Mouse (Mus musculus): ENCODE results near the gene Eif1. TPM values are rescaled to one million over a fixed set of nuclear protein-coding genes. Genes with fewer than 3 reads are reported as not detected.

The Eif1 gene
- 1,000 to 10,000 TPM in 1 of 2 experiments, 100 to 1,000 TPM in 1; 947 to 1,138 TPM for total RNA-seq (2021)
- long read RNA-seq, experiment 1, transcript Eif1-201 (4 exons, 1,322 nt): major isoform, 1,329 of 1,404 reads
- long read RNA-seq, experiment 1, transcript Eif1-203 (3 exons, 447 nt): minor isoform, 9 of 1,404 reads
- long read RNA-seq, experiment 1, transcript Eif1-202 (2 exons, 383 nt): minor isoform, 12 of 1,404 reads
- long read RNA-seq, experiment 1, partial matches to known transcripts: 53 of 1,404 reads
- long read RNA-seq, experiment 1, other reads (novel, unspliced or antisense): 1 of 1,404 reads
- long read RNA-seq, experiment 2, transcript Eif1-202 (2 exons, 383 nt): minor isoform, 11 of 2,149 reads
- long read RNA-seq, experiment 2, transcript Eif1-203 (3 exons, 447 nt): minor isoform, 10 of 2,149 reads
- long read RNA-seq, experiment 2, transcript Eif1-201 (4 exons, 1,322 nt): major isoform, 2,053 of 2,149 reads
- long read RNA-seq, experiment 2, partial matches to known transcripts: 0 of 2,149 reads
- long read RNA-seq, experiment 2, other reads (novel, unspliced or antisense): 75 of 2,149 reads

DNA sequence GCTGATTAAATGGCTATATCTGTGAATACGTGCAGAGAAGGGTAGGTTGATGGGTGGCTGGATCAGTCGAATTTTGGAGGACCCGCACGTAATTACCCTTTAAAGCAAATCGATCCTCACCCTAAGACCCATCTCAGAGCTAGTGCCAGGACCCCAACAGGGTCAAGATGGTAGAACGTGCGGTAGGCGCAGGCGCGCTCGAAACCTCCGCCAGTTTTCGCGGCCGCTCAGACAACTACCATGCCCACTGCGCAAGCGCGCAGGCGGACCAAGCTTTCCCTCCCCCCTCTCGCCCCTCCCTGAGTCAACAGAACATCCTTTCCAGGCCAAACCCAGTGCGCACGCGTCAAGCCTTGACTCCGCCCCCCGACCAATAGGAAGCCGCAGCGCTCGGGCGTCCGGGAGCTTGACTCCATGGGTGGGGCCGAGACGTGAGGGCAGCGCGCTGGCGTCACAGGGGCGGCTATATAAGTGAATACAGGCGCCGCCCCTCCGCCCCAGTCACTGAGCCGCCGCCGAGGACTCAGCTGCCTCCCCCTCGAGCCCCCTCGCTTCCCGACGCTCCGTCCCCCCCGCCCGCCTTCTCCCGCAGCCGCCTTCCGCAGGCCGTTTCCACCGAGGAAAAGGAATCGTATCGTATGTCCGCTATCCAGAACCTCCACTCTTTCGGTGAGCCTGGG is at the start of gene Eif1:
Eif1 (plus strand) TSS at position 394 of the 680 bp plus-strand sequence.
- intact Hi-C loops (cut with DNase I): no loop called here
- peak; percentile 100 for DNase-seq

DNA sequence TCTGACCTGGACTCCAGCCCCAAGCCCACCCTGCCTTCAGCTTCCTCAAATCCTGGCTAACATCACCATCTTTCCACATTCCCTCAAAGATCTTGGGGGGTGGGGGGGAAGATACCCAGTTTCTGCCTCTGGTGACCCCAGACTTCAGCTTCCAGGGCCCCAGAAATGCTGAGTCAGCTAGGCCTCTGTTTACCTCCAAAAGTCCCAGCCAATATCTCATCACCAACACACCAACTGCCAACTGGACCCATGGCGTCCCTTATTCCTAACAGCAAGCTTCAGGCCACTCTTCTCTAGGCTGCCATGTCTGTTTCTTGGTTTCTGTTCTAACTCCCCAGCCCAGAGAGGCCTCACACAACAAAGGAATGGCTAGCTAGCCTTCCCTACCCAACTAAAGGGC is 47.8 kb upstream of the Eif1 start:
- intact Hi-C loops (cut with DNase I): no loop called here
- no peak for DNase-seq

DNA sequence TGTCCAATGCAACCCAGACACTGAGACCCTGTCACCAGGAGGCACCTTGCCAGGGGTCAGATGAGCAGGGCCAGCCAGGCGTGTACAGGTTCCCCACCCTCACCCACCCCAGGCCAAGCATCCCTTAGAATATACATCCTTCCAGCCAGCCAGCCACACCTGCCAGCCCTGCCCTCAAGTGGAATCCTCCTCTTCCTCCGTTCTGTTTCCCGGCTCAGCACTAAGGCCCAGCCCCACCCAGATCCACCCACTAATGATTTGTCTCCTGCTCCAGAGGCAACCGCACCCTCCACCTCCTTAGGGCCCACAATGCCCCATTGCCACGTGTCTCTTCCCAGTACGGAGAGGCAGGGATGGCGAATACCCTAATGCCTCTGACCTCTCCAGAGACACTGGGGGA is 45.0 kb upstream of the Eif1 start:
- intact Hi-C loops (cut with DNase I): no loop called here
- no peak for DNase-seq

DNA sequence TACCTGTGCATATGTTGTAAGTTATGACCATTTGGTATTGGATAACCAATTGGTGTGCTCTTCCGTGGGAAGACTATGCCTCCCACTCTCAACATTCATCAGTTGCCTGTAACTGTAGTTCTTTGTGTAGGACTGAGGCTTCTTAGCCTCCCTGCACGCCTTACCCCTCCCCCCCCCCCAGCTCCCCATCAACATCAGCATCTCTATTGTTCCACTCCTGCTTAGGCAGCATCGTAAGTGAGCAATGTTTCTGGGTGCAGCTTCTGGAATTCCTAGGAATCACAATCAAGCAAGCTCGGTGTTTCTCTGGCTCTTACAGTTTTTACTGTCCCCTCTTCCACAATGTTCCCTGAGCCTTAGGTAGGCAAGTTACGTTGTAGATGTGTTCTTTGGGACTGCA is 44.2 kb upstream of the Eif1 start:
- DNase-seq: no peak
- intact Hi-C loops (cut with DNase I): no loop called here

DNA sequence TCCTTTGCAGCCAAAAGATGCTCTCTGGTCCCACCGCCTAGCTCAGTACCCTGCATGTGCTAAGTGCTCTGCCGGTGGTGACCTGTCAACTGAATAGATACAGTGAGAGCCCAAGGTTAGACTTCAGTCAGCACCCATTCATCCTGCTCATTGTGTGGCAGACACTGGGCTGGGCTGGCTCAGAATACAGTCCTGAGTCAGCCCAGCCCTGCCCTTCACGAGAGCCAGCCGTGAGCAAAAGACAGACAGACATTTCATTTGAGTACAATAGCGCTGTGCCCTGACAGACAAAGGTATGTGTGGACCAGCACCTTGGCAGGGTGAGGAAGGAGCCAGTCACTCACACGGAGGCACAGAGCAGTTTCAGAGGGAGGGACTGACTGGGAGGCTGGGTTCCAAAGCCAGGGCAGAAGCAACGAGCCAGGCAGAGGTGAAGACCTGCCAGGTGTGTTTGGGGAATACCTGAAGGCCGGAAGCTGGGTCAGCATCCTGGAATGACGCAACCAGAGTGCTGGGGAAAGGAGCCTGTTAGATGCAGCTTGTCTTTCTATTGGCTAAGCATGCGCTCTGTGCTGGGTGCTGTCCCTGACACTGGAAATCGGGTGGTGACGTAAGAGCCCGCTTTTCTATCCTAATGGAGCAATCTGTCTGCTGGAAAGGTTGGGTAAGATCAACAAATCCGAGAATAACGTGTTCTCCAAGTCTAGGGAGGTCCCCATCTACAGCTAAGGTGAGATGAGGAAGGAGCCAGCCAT is 41.8 kb upstream of the Eif1 start:
- DNase-seq: no peak
- intact Hi-C loops (cut with DNase I): no loop called here

DNA sequence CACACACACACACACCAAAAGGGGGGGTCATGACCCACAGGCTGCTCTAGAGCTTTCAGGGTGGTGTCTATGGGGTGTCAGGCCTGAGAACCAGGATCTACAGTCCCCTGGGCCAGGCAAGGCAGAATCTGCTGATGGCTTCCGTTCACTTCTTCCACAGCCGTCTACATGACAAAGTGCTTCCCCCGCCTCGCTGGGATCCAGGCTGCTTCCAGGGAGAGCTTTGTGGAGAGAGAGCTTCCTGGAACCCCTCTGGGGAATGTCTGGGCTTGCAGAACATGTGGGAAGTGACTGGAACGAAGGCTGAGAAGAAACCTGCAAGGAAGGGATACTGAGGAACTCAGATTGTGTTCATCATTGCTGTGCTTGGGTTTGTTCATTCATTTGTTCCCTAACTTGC is 40.9 kb upstream of the Eif1 start:
- intact Hi-C loops (cut with DNase I): no loop called here
- DNase-seq: no peak

DNA sequence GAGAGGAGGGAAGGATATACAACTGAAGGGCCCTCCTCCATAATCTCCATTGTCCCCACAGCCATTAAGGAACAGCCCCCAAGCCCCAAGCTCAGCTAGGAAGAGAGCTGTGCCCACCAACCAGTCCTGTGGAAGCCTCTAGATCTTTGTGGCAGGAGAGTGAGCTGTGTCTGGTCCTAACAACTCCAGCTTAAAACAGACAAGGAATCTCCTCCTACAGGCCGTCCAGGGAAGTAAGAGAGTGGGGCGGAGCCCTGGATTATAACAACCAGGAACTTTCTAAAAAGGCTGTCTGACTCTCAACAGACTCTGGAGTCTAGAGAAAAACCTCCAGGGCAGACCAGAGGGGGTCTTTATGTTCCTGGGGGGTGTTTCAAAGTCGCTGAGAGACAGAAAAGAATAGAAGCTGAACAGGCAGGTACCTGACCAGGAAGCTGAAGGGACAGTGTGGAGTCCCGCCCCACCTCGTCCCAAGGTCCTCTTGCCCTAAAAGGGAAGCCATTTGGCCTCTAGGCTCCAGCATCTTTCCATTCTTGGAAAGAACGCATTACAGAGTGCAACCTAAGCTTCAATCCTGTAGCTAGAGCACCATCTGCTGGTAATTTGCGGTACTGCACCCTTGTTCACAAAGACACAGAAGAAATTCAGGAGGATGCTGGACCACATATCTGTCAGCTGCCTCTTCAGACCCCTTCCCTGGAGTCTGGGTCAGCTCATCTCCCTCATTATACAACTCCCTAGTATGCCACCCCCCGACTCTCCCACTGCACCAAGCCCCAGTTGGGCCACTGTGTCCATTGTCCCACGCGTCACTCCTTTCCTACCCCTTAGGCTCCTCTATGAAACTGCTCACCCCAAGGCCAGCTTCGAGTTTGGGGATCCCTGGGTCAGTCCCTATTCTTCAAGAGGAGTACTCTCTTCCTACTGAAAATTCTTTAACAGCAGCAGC is 37.8 kb upstream of the Eif1 start:
- DNase-seq: peak; percentile 46 to 78
- intact Hi-C loops (cut with DNase I): loop anchor here (5.0 to 10.0 kb wide), 4 partner anchors 100 to 907 kb away; partner anchors contain the start of gene Krt28

DNA sequence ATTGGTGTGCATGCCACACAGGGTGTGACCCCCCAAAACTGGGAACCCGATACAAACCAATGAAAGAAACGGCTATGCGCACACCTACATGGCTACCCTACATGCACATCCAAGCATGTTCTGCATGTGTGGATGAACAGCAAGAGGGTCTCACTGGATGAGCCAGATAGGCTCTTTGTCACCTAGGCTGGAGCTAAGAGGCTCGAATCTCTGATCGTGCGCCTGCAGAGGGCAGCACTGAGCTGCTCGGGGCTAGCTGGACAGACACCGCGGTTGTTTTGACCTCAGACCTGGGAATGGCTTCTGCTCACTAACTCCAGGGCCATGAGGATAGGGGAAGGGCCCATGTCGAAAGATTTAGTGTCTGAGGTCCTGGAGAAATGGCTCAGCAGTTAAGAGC is 37.1 kb upstream of the Eif1 start:
- peak; percentile 74 to 77 for DNase-seq
- intact Hi-C loops (cut with DNase I): loop anchor here (5.0 to 10.0 kb wide), 4 partner anchors 100 to 908 kb away; partner anchors contain the start of gene Krt28

DNA sequence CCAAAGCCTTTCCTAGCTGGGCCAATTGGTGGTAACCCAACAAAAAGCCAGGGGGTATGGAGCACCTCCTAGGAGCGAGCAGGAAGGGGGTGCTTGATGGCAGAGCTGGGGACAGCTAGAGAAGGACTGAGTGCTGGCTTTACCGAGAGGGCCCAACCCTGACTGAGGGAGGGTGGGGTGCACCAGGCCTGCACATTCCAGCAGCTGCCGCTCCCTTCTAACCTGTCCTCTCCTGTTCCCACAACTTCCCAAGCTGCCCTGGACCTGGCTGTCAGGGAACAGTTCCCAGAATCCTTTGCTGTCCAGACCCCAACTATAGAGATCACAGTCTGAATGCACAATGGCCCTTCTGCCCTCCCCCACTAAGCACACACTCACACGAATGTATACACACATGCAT is 34.7 kb upstream of the Eif1 start:
- no peak for DNase-seq
- intact Hi-C loops (cut with DNase I): loop anchor here (5.0 to 10.0 kb wide), 4 partner anchors 103 to 910 kb away; partner anchors contain the start of gene Krt28

DNA sequence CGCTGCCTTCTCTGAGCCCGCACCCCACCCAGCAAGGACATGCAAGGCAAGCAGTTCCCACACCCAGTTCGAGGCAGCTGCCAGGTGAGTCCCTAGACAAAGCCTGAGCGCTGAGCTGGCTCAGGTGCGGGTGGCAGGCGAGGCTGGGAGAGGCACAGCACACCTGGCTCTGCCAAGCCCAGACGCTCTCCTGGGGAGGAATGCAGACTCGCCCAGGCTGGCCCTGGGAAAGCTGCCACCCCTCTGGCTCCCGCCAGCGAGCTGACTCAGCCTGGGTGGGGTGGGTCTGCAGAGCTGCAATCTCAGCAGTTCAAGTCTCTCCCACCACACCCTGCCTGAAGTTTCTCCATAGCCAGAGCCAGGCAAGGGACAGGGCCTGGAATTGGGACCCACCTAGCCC is 32.7 kb upstream of the Eif1 start:
- DNase-seq: peak; percentile 59 to 72
- intact Hi-C loops (cut with DNase I): loop anchor here (10.0 kb wide), 2 partner anchors 822 to 912 kb away; partner anchors contain the start of gene Krt28

DNA sequence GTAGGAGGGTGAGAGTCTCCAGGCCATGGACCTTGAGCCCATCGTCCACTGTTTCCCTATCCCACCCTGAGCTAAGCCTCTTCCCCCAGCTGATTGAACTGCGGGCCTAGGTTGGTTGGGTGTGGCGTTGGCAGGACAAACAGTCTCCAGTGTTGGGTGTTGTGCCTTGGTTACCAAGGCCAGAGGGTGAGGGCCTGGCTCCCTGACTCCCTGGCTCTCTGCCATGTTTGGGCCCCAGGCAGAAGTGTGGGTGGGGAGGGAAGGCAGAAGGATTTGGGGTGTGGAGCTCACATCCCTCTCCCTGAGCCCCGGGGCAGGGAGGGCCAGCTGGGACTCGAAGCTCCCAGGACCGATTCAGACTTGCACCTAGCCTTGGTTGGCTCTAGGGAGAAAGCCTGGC is 30.7 kb upstream of the Eif1 start:
- intact Hi-C loops (cut with DNase I): loop anchor here (10.0 kb wide), 2 partner anchors 824 to 914 kb away; partner anchors contain the start of gene Krt28
- DNase-seq: peak in 1 of 2 experiments; percentile 25

DNA sequence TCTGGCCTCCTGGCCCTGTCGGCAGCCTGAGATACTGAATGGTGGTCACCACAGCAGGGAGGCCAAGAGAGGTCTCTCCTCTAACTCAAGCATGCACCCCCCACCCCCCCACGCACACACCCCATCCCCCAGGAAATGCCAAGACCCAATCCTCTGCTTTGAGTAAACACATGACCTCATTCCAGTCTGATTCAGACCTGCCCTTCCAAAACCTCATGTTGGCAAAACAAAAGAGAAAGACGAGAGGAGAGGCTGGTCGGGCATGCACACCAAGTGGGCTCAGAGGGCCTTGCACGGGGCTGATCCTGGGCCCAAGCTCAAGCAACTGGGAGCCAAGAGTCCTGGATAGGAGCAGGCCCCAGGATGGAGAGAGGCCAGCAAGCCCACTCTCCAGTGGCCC is 29.4 kb upstream of the Eif1 start:
- intact Hi-C loops (cut with DNase I): no loop called here
- DNase-seq: no peak

DNA sequence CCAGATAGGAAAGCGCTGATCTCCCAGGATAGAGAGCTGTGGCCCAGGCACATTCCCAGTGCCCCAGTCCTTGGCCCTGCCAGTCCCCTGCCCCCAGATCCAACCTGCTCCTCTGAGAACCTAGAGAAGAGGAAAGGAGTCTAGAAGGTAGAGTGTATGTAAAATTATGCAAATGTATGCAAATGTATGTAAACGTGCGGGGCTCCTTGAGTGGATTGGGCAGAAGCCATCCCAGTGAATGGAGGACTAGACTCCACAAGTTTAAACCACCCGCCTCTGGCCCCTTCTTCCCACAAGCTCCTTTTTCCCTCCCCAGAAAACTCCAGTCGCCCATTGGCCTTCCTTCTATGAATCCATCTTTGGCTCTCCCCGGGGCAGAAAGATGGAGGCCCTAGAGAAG is 26.8 kb upstream of the Eif1 start:
- intact Hi-C loops (cut with DNase I): no loop called here
- DNase-seq: no peak

DNA sequence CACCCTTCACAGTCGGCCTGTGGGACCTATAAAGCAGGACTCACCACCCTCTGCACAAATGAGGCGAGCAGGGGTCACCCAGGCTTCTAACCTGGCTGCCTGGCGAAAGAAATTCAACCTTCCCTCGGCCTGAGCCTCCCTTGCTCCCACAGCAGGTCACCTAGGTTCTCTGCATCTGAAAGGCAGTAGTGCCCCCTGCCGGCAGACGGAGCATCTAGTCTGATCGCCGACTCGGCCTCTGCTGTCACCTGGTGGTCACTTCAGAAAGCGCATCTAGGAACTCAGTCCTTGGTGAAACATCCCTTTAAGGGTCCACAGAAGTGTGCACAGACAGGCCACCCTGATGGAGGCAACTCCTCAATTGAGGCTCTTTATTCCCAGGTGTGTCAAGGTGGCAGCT is 24.4 kb upstream of the Eif1 start:
- intact Hi-C loops (cut with DNase I): loop anchor here (5.0 kb wide), 1 partner anchor 128 kb away; no protein-coding TSS in a partner anchor
- DNase-seq: peak; percentile 68 to 72

DNA sequence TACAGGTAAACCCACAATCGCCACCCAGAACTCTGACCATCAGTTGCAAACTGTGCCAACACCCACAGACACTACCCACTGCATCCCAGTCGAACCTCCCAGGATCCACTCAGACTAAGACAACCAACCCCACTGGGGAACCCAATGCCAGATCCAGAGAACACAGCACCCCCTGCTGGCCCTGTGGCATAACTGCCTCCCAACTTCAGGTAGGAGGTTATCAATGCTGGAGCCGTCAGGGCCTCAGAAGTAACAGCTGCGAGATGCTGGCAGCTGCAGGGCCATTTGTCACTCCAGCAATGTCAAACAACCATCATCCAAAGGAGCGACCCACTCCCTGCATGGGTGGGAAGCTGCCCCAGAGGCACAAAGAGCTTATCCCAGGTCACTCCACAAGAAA is 21.9 kb upstream of the Eif1 start:
- no peak for DNase-seq
- intact Hi-C loops (cut with DNase I): loop anchor here (5.0 kb wide), 1 partner anchor 130 kb away; no protein-coding TSS in a partner anchor

DNA sequence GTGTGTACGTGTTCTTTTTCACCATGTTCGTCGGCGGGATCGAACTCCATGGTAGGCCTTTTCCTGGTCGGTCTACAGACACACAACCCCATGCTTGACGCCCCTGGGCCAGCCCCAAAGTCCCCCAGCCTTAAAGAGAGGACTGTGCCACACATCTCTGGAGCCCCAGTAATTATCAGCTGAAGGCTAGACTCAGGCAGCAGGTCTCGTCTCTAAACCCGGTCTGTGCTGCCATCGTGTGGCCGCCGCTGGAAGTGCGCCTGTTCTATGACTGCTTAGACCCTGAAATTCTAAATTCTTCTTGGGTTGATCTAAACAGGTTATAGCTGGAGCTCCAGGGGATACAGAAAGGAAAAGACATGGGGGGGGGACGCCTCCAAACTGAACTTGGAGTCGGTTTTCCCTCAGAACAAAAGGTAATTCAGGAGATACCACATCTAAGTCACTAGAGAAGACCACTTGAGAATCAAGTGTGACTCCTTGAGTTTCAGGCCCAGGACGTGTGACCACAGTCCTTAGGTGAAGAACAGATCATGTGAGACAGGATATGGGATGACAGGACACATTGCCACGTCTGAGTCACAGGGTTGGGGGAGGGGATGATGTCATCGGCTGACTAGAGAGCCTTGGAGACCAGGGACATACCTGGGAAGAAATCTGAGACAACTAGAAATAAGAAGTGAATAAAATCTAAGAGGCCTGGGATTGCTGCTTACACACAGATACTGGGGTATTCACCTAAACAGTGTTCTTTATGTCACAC is 21.2 kb upstream of the Eif1 start:
- intact Hi-C loops (cut with DNase I): loop anchor here (5.0 kb wide), 1 partner anchor 131 kb away; no protein-coding TSS in a partner anchor
- peak; percentile 73 to 82 for DNase-seq

DNA sequence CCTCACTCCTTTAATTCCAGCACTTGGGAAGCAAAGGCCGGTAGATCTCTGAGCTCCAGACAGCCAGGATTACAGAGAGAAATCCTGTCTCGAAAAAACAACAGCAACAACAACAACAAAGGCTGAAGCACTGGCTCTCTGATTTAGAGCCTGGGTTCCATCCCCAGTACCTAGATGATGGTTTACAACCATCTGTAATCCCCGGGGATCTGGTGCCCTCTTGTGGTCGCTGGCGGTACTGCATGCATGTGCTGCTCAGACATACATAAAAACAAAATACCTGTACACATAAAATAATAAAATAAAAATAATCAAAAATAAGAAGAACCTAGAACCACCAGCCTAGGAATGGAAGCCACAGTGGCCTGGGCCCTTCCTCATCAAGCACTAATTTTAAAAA is 19.4 kb upstream of the Eif1 start:
- intact Hi-C loops (cut with DNase I): no loop called here
- peak; percentile 35 to 46 for DNase-seq

DNA sequence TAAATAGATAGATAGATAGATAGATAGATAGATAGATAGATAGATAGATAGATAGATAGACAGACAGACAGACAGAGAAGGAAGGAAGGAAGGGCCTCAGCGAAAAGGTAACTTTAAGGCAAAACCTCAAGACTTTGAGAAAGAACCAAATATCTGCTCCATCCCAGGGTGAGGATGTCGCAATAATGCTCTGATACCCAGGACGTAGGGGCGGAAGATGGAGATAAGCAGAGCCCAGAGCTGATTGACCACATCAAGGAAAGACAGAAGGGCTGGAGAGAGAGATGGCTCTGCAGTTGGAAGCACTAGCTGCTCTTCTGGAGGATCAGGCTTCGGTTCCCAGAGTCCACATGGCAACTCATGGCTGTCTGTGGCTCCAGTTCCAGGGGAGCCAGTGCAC is 18.4 kb upstream of the Eif1 start:
- DNase-seq: no peak
- intact Hi-C loops (cut with DNase I): no loop called here

DNA sequence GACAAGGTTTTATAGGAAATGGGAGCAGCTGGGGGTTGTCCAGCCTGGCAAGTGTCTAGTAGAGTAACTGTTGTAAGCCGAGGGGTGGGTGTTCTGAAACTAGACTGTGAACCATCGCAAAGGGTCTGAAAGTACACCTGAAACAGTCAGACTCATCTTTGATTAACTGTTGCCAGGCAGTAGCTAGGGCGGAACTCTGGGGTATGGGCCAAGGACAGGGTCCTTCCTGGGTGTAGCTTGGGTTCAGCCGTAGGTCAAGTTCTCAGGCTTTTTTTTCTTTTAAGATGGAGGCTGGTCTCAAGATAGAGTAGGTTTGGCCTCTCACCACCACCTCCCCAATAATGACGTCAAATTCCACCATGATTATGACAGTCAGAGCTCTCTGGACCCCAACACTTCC is 11.8 kb upstream of the Eif1 start:
- DNase-seq: no peak
- intact Hi-C loops (cut with DNase I): no loop called here
